Mouse (Mus musculus) neural tube, embryonic 11.5 days (tissue): ENCODE data around the gene Ehbp1. TPM values are rescaled to one million over a fixed set of nuclear protein-coding genes. Genes with fewer than 3 reads are reported as not detected.

Experiments
- ATAC-seq: fragments of 200-750 bp; cut with Nextera tagmentation; 2 replicates; pipeline ENCODE4 v1.8.0; 2017; ENCODE audit warnings: moderate number of reproducible peaks, mild to moderate bottlenecking, moderate TSS enrichment, moderate library complexity; ENCODE audit not compliant: insufficient read depth, low FRiP score, low TSS enrichment
- DNase-seq: peaks from one replicate; pipeline ENCODE4 v3.0.0-alpha.2; 2015; ENCODE audit warnings: low spot score
- H3K27ac ChIP-seq: fragments of 300-500 bp; sonication (generic); 2 replicates; pipeline ENCODE4 v1.5.1; 2014; ENCODE audit warnings: low read depth, mild to moderate bottlenecking, low read length
- H3K27me3 ChIP-seq: fragments of 300-500 bp; sonication (generic); 2 replicates; pipeline ENCODE4 v1.6.1; 2014; ENCODE audit warnings: mild to moderate bottlenecking, low read length, mixed read lengths; ENCODE audit not compliant: control insufficient read depth, insufficient read depth
- H3K36me3 ChIP-seq: fragments of 300-500 bp; sonication (generic); 2 replicates; pipeline ENCODE4 v1.6.1; 2014; ENCODE audit warnings: mild to moderate bottlenecking, low read length, moderate library complexity, mixed read lengths; ENCODE audit not compliant: control insufficient read depth, insufficient read depth
- H3K4me1 ChIP-seq: fragments of 300-500 bp; sonication (generic); 2 replicates; pipeline ENCODE4 v1.6.1; 2014; ENCODE audit warnings: low read length, mixed read lengths; ENCODE audit not compliant: control insufficient read depth, insufficient read depth
- H3K4me2 ChIP-seq: fragments of 300-500 bp; sonication (generic); 2 replicates; pipeline ENCODE4 v1.6.1; 2014; ENCODE audit warnings: low read depth, mild to moderate bottlenecking, moderate library complexity
- H3K4me3 ChIP-seq: fragments of 300-500 bp; sonication (generic); 2 replicates; pipeline ENCODE4 v1.5.1; 2014; ENCODE audit warnings: low read depth, low read length
- H3K9ac ChIP-seq: fragments of 300-500 bp; sonication (generic); 2 replicates; pipeline ENCODE4 v1.6.1; 2014; ENCODE audit warnings: mild to moderate bottlenecking, low read length
- H3K9me3 ChIP-seq: fragments of 300-500 bp; sonication (generic); 2 replicates; pipeline ENCODE4 v1.6.1; 2016; ENCODE audit warnings: low read length; ENCODE audit not compliant: control insufficient read depth
- WGBS: fragments of 180-500 bp; shearing (Covaris S2); extraction: QIAGEN DNeasy Blood & Tissue Kit; methylation state at CpG from one replicate; pipeline ENCODE4 v1.1.7; 2014; 5-methylcytosine and 5-hydroxymethylcytosine counted together
- polyA plus RNA-seq: library from polyadenylated mRNA; unstranded; fragments of >200 nt; fragmentation: Nextera tagmentation; extraction: Ambion mirVana; gene quantifications from 2 replicates; pipeline ENCODE4 v1.2.1, GENCODE M21; 2014

Ehbp1 gene
- polyA plus RNA-seq, 1 experiment from 2014 or later, result 13.8 TPM

GRCm38 (mm10) chr11:22174311-22174710, 167.8 kb downstream of the Ehbp1 start:
- H3K27ac ChIP-seq, result no peak overlapping the region
- no peaks in the 10 kb centered on the region; the same call in 1 of the 2 replicates for H3K36me3 ChIP-seq
- H3K9ac ChIP-seq, result no peak overlapping the region
- no peaks in the 10 kb centered on the region for H3K27me3 ChIP-seq
- DNase-seq (no peak), ATAC-seq (no peak)
- H3K4me2 ChIP-seq, result no peak overlapping the region
- no peaks in the 10 kb centered on the region for H3K4me1 ChIP-seq
- WGBS, result 91% methylated on average over 3 of the region's 3 CpGs
- no peak overlapping the region for H3K4me3 ChIP-seq
- H3K9me3 ChIP-seq, result no peaks in the 10 kb centered on the region

GRCm38 (mm10) chr11:22170962-22171638, 171.0 kb downstream of the Ehbp1 start:
- H3K36me3 ChIP-seq, result no peaks in the 10 kb centered on the region; the same call in 1 of the 2 replicates
- DNase-seq (no peak), ATAC-seq (no peak)
- no peak overlapping the region for H3K4me3 ChIP-seq
- no peak overlapping the region for H3K27ac ChIP-seq
- no peak overlapping the region for H3K9ac ChIP-seq
- no peaks in the 10 kb centered on the region for H3K9me3 ChIP-seq
- H3K4me1 ChIP-seq, result no peaks in the 10 kb centered on the region
- H3K4me2 ChIP-seq, result no peak overlapping the region
- WGBS, result 90% methylated on average over 6 of the region's 6 CpGs
- no peaks in the 10 kb centered on the region for H3K27me3 ChIP-seq

GRCm38 (mm10) chr11:22157882-22158281, 184.2 kb downstream of the Ehbp1 start:
- no peak overlapping the region for H3K4me2 ChIP-seq
- no peak overlapping the region for H3K9ac ChIP-seq
- no peaks in the 10 kb centered on the region for H3K4me1 ChIP-seq
- H3K9me3 ChIP-seq, result no peaks in the 10 kb centered on the region
- ATAC-seq (no peak), DNase-seq (no peak)
- H3K4me3 ChIP-seq, result no peak overlapping the region
- H3K36me3 ChIP-seq, result no peaks in the 10 kb centered on the region
- no peaks in the 10 kb centered on the region for H3K27me3 ChIP-seq
- no peak overlapping the region for H3K27ac ChIP-seq
- 94% methylated on average over 4 of the region's 4 CpGs for WGBS

- Histone ChIP-seq H3K4me3 (no peak overlapping the region), H3K9ac (no peak overlapping the region), H3K4me2 (no peak overlapping the region), H3K27me3 (no peaks in the 10 kb centered on the region), H3K27ac (no peak overlapping the region), H3K36me3 (no peaks in the 10 kb centered on the region), H3K4me1 (no peaks in the 10 kb centered on the region), H3K9me3 (no peaks in the 10 kb centered on the region)
- WGBS, result 91% methylated on average over 2 of the region's 2 CpGs
- ATAC-seq (no peak), DNase-seq (no peak)
Measured at GRCm38 (mm10) chr11:22156182-22156581, 185.9 kb downstream of the Ehbp1 start.

- Histone ChIP-seq H3K9ac (no peak overlapping the region), H3K4me3 (no peak overlapping the region), H3K27me3 (no peaks in the 10 kb centered on the region), H3K9me3 (no peaks in the 10 kb centered on the region), H3K27ac (no peak overlapping the region), H3K36me3 (no peaks in the 10 kb centered on the region), H3K4me2 (no peak overlapping the region), H3K4me1 (no peaks in the 10 kb centered on the region)
- ATAC-seq, result no peak
- DNase-seq, result no peak
- 92% methylated on average over 3 of the region's 3 CpGs for WGBS
Measured at GRCm38 (mm10) chr11:22155366-22156095, 186.6 kb downstream of the Ehbp1 start.

GRCm38 (mm10) chr11:22154501-22155294, 187.4 kb downstream of the Ehbp1 start:
- Histone ChIP-seq H3K27me3 (no peaks in the 10 kb centered on the region), H3K36me3 (no peaks in the 10 kb centered on the region), H3K4me2 (no peak overlapping the region), H3K4me1 (no peaks in the 10 kb centered on the region), H3K9me3 (no peaks in the 10 kb centered on the region), H3K9ac (no peak overlapping the region), H3K27ac (no peak overlapping the region), H3K4me3 (no peak overlapping the region)
- ATAC-seq, result no peak
- DNase-seq, result no peak
- 87% methylated on average over 9 of the region's 9 CpGs for WGBS

- Histone ChIP-seq H3K36me3 (no peaks in the 10 kb centered on the region), H3K27ac (no peak overlapping the region), H3K27me3 (no peaks in the 10 kb centered on the region), H3K9me3 (no peaks in the 10 kb centered on the region), H3K4me3 (no peak overlapping the region), H3K4me1 (no peaks in the 10 kb centered on the region), H3K9ac (no peak overlapping the region), H3K4me2 (no peak overlapping the region)
- ATAC-seq (no peak), DNase-seq (no peak)
- 79% methylated on average over 2 of the region's 2 CpGs for WGBS
Measured at GRCm38 (mm10) chr11:22140737-22141136, 201.4 kb downstream of the Ehbp1 start.

- no peak overlapping the region for H3K9ac ChIP-seq
- H3K4me1 ChIP-seq, result no peaks in the 10 kb centered on the region
- no peaks in the 10 kb centered on the region for H3K9me3 ChIP-seq
- H3K27me3 ChIP-seq, result no peaks in the 10 kb centered on the region
- H3K36me3 ChIP-seq, result no peaks in the 10 kb centered on the region
- no peak overlapping the region for H3K4me3 ChIP-seq
- no peak overlapping the region for H3K27ac ChIP-seq
- ATAC-seq, result no peak
- no peak for DNase-seq
- H3K4me2 ChIP-seq, result no peak overlapping the region
Measured at GRCm38 (mm10) chr11:22138466-22138865, 203.6 kb downstream of the Ehbp1 start.
